In genomic region chr2:38552004-38552443, GRCm38 (mm10) we compare ENCODE assay signal across 20 mouse cellular contexts. TPM values are rescaled to one million over a fixed set of nuclear protein-coding genes. Genes with fewer than 3 reads are reported as not detected.
DNase-seq lines count a peak whose midpoint lies in the region; ATAC-seq and TF ChIP-seq lines count a peak whose summit lies in the region.
"Had no signal": no experiment of that assay in that cellular context is flagged by ENCODE, and none has a peak within 500 bp of the region (broad histone marks: within the 10 kb centered on the region; RNA-seq: fewer than 3 reads in every experiment).

No protein-coding gene starts in this region.

- 83% methylated on average over 15 of the region's 15 CpGs for WGBS in heart, embryonic 10.5 days
- 29% methylated on average over 15 of the region's 15 CpGs for WGBS in forebrain, postnatal 0 days
- WGBS in neural tube, embryonic 15.5 days = 37% methylated on average over 15 of the region's 15 CpGs

- ATAC-seq in forebrain, postnatal 0 days = peak; percentile 81
- ATAC-seq in neural tube, embryonic 15.5 days (ENCODE audit: low FRiP score) = 0 out of 2 replicates have a peak, but pooled peaks have one; percentile 38

- intact Hi-C loops in heart, postnatal 25 days (cut with DNase I) = no loop called here
- intact Hi-C loops in left cerebral cortex, postnatal 36 days (cut with DNase I) = no loop called here

- no peak overlapping the region for H3K4me2 ChIP-seq in forebrain, postnatal 0 days (ENCODE audit: low read depth)
- no peak overlapping the region for H3K4me2 ChIP-seq in neural tube, embryonic 15.5 days
- H3K4me2 ChIP-seq: embryonic facial prominence, embryonic 15.5 days; heart, embryonic 12.5 days; lung, embryonic 15.5 days had no signal

- TF ChIP-seq POLR2A in brain, embryonic 14.5 days (IDR thresholded peaks at IDR 0.05; ENCODE audit: borderline replicate concordance, extremely low read depth, insufficient read depth, insufficient read length, poor library complexity, severe bottlenecking) = no peak

- H3K27ac ChIP-seq in heart, embryonic 10.5 days = no peak overlapping the region
- no peak overlapping the region for H3K27ac ChIP-seq in forebrain, postnatal 0 days (ENCODE audit: low read depth, low read length)
- H3K27ac ChIP-seq in neural tube, embryonic 15.5 days (replicated peaks) = no peak overlapping the region
- H3K27ac ChIP-seq: embryonic facial prominence, embryonic 15.5 days; liver, embryonic 14.5 days; lung, embryonic 15.5 days had no signal

- no peak for TF ChIP-seq CTCF in brain, embryonic 14.5 days (IDR thresholded peaks at IDR 0.05; ENCODE audit: borderline replicate concordance, extremely low read depth, insufficient read depth, insufficient read length)
- no peak for TF ChIP-seq CTCF in forebrain, postnatal 0 days (IDR thresholded peaks at IDR 0.05; ENCODE audit: low read depth)

- H3K4me1 ChIP-seq in heart, embryonic 10.5 days = peaks cover 52% of the 10 kb centered on the region
- H3K4me1 ChIP-seq in forebrain, postnatal 0 days (ENCODE audit: insufficient read depth) = no peaks in the 10 kb centered on the region
- H3K4me1 ChIP-seq in neural tube, embryonic 15.5 days = peaks cover 29% of the 10 kb centered on the region

- peak; percentile 87 for DNase-seq in heart, adult 11 months
- no peak for DNase-seq in heart, embryonic 10.5 days (ENCODE audit: low spot score)
- DNase-seq in brain, embryonic 14.5 days (ENCODE audit: low read depth) = peak; percentile 92
- peak; percentile 52 for DNase-seq in forebrain, postnatal 0 days
- no peak for DNase-seq in heart, postnatal 25 days (ENCODE audit: low spot score)
- no peak for DNase-seq in left cerebral cortex, postnatal 36 days (ENCODE audit: low spot score in 2 of 2)
- no peak for DNase-seq in layer of hippocampus, adult 18-20 months (ENCODE audit: low spot score in 2 of 2)
- DNase-seq: adrenal gland, postnatal 14 days; cerebellum, adult 11 months; cerebellum, postnatal 10 days; heart, postnatal 14 days; kidney, postnatal 4 days; lung, postnatal 4 days; thymus, postnatal 36 days had no signal

- H3K9me3 ChIP-seq in heart, embryonic 10.5 days = no peaks in the 10 kb centered on the region
- H3K9me3 ChIP-seq in forebrain, postnatal 0 days (ENCODE audit: low read length) = no peaks in the 10 kb centered on the region
- no peaks in the 10 kb centered on the region for H3K9me3 ChIP-seq in neural tube, embryonic 15.5 days (replicated peaks)
- H3K9me3 ChIP-seq: embryonic facial prominence, embryonic 15.5 days; G1E; heart, embryonic 12.5 days; lung, embryonic 15.5 days had no signal

- H3K27me3 ChIP-seq in heart, embryonic 10.5 days (ENCODE audit: insufficient read depth, poor library complexity, severe bottlenecking) = no peaks in the 10 kb centered on the region
- no peaks in the 10 kb centered on the region for H3K27me3 ChIP-seq in forebrain, postnatal 0 days (ENCODE audit: insufficient read depth, low read length)
- no peaks in the 10 kb centered on the region for H3K27me3 ChIP-seq in neural tube, embryonic 15.5 days (replicated peaks)
- H3K27me3 ChIP-seq: embryonic facial prominence, embryonic 15.5 days; heart, embryonic 12.5 days; lung, embryonic 15.5 days had no signal

- peaks cover 17% of the 10 kb centered on the region; the same call in 1 of the 2 replicates for H3K36me3 ChIP-seq in heart, embryonic 10.5 days
- no peaks in the 10 kb centered on the region for H3K36me3 ChIP-seq in forebrain, postnatal 0 days (ENCODE audit: insufficient read depth)
- no peaks in the 10 kb centered on the region for H3K36me3 ChIP-seq in neural tube, embryonic 15.5 days

- H3K4me3 ChIP-seq in heart, embryonic 10.5 days = no peak overlapping the region
- H3K4me3 ChIP-seq in forebrain, postnatal 0 days (ENCODE audit: low read depth, low read length) = no peak overlapping the region
- no peak overlapping the region for H3K4me3 ChIP-seq in neural tube, embryonic 15.5 days (replicated peaks)
- H3K4me3 ChIP-seq: embryonic facial prominence, embryonic 15.5 days; heart, embryonic 12.5 days; lung, embryonic 15.5 days had no signal

- H3K9ac ChIP-seq in forebrain, postnatal 0 days = no peak overlapping the region
- no peak overlapping the region for H3K9ac ChIP-seq in neural tube, embryonic 15.5 days (replicated peaks)
- H3K9ac ChIP-seq: embryonic facial prominence, embryonic 15.5 days; heart, embryonic 12.5 days; liver, embryonic 14.5 days; lung, embryonic 15.5 days had no signal

RNA-seq across cellular contexts. Expression of gene Nek6, which starts 40.6 kb away (rescaled TPM):
- polyA plus RNA-seq in heart, embryonic 10.5 days (2016; fragmentation: Nextera tagmentation; extraction: Ambion mirVana) = 74.7 and 90.1 TPM in 2 replicates
- polyA plus RNA-seq in brain, embryonic 14.5 days (2012; rRNA removed) = 41.8 and 50.4 TPM in 2 replicates
- total RNA-seq in forebrain, postnatal 0 days (2014; rRNA removed) = 19.7 and 21.0 TPM in 2 replicates
- polyA plus RNA-seq in forebrain, postnatal 0 days (2015; fragmentation: Nextera tagmentation; extraction: Ambion mirVana) = 59.6 and 69.3 TPM in 2 replicates
- polyA plus RNA-seq in neural tube, embryonic 15.5 days (2015; fragmentation: Nextera tagmentation; extraction: Ambion mirVana) = 51.0 and 57.5 TPM in 2 replicates
- 1 to 10 TPM; 3.4 to 4.3 TPM for total RNA-seq in heart, postnatal 25 days (2021)
- 10 to 100 TPM; 27.0 to 27.9 TPM for total RNA-seq in left cerebral cortex, postnatal 36 days (2021)
- total RNA-seq in layer of hippocampus, adult 18-20 months (2021) = 10 to 100 TPM; 42.5 to 46.0 TPM

Comparison
In these comparisons a context has a peak if more than half of its experiments do, and no peak if none do; other contexts are left out.
1. DNase-seq: peak in heart, adult 11 months (single experiment), brain, embryonic 14.5 days (single experiment) and forebrain, postnatal 0 days (single experiment); none in heart, embryonic 10.5 days (single experiment), heart, postnatal 25 days (single experiment), left cerebral cortex, postnatal 36 days (0 of 2) and layer of hippocampus, adult 18-20 months (0 of 2).